23 mouse cellular contexts compared by ENCODE assay signal in the genomic region with DNA sequence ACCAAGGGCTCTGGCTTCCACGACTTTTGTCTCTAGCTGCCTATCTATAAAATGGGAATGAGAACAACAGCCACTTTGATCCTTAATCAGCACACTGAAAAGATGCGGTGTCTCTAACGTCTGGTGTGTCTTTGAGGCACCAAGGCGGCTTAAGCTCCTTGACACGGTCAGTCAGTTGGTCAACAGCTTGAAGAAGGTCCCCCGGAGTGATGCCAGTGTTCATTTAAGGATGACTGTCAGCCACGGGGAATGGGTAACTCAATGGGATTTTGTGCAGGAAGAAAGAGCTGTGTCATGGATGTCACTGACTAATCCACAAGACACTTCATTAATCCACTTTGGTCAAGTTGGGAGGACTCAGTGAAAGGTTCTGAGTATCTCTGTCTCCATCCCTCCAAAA.
DNase-seq lines count a peak whose midpoint lies in the region; ATAC-seq lines count a peak whose summit lies in the region.
"Had no signal": no experiment of that assay in that cellular context is flagged by ENCODE, and none has a peak within 500 bp of the region (broad histone marks: within the 10 kb centered on the region; RNA-seq: fewer than 3 reads in every experiment).

No protein-coding gene starts in this region.

- no peak for ATAC-seq in midbrain, embryonic 11.5 days (ENCODE audit: low FRiP score)
- ATAC-seq: forebrain, embryonic 15.5 days had no signal

- no peak overlapping the region for H3K27ac ChIP-seq in midbrain, embryonic 10.5 days (replicated peaks)
- no peak overlapping the region for H3K27ac ChIP-seq in midbrain, embryonic 11.5 days (ENCODE audit: low read depth, low read length)
- H3K27ac ChIP-seq: embryonic facial prominence, embryonic 10.5 days; embryonic facial prominence, embryonic 13.5 days; forebrain, embryonic 12.5 days; forebrain, embryonic 15.5 days; hindbrain, embryonic 12.5 days; hindbrain, embryonic 15.5 days had no signal

- no peak overlapping the region for H3K9ac ChIP-seq in midbrain, embryonic 11.5 days (ENCODE audit: low read length)
- H3K9ac ChIP-seq: embryonic facial prominence, embryonic 13.5 days; forebrain, embryonic 12.5 days; forebrain, embryonic 15.5 days; hindbrain, embryonic 12.5 days; hindbrain, embryonic 15.5 days had no signal

- H3K9me3 ChIP-seq in midbrain, embryonic 10.5 days (replicated peaks), result no peaks in the 10 kb centered on the region
- no peaks in the 10 kb centered on the region for H3K9me3 ChIP-seq in midbrain, embryonic 11.5 days (ENCODE audit: control insufficient read depth, low read length)
- H3K9me3 ChIP-seq: embryonic facial prominence, embryonic 10.5 days; embryonic facial prominence, embryonic 13.5 days; forebrain, embryonic 12.5 days; forebrain, embryonic 15.5 days; hindbrain, embryonic 12.5 days; hindbrain, embryonic 15.5 days had no signal

- no peak overlapping the region for H3K4me3 ChIP-seq in midbrain, embryonic 10.5 days
- no peak overlapping the region for H3K4me3 ChIP-seq in midbrain, embryonic 11.5 days (ENCODE audit: low read depth, low read length)
- H3K4me3 ChIP-seq: embryonic facial prominence, embryonic 10.5 days; embryonic facial prominence, embryonic 13.5 days; erythroblast, embryonic 14.5 days; forebrain, embryonic 12.5 days; forebrain, embryonic 15.5 days; hindbrain, embryonic 12.5 days; hindbrain, embryonic 15.5 days had no signal

- peak; percentile 32 for DNase-seq in midbrain, embryonic 10.5 days (ENCODE audit: low spot score)
- no peak for DNase-seq in midbrain, embryonic 11.5 days (ENCODE audit: low spot score, missing footprints)
- peak; percentile 20 for DNase-seq in testis, postnatal 10 days (ENCODE audit: low spot score)
- DNase-seq in testis, postnatal 14 days (ENCODE audit: low spot score), result no peak
- DNase-seq in thymus, postnatal 25 days, result peak; percentile 0
- no peak for DNase-seq in thymus, postnatal 0 days (ENCODE audit: low spot score)
- no peak for DNase-seq in layer of hippocampus, adult 9-11 months
- DNase-seq: adrenal gland, adult 2 months; adrenal gland, postnatal 14 days; cerebellum, adult 11-12 months; cerebellum, adult 8-10 months; cerebellum, postnatal 10 days; cerebellum, postnatal 36 days; embryo, embryonic 11 days; gastrocnemius, postnatal 25 days had no signal

- H3K36me3 ChIP-seq in midbrain, embryonic 10.5 days, result no peaks in the 10 kb centered on the region
- H3K36me3 ChIP-seq in midbrain, embryonic 11.5 days (ENCODE audit: control insufficient read depth, insufficient read depth, low read length), result no peaks in the 10 kb centered on the region
- H3K36me3 ChIP-seq: embryonic facial prominence, embryonic 10.5 days; embryonic facial prominence, embryonic 13.5 days; forebrain, embryonic 12.5 days; forebrain, embryonic 15.5 days; hindbrain, embryonic 12.5 days; hindbrain, embryonic 15.5 days had no signal

- no peak overlapping the region for H3K4me2 ChIP-seq in midbrain, embryonic 11.5 days
- H3K4me2 ChIP-seq: embryonic facial prominence, embryonic 13.5 days; forebrain, embryonic 12.5 days; forebrain, embryonic 15.5 days; heart, embryonic 11.5 days; hindbrain, embryonic 12.5 days; hindbrain, embryonic 15.5 days had no signal

- WGBS in midbrain, embryonic 10.5 days, result 41% methylated on average over 7 of the region's 7 CpGs
- 38% methylated on average over 7 of the region's 7 CpGs for WGBS in midbrain, embryonic 11.5 days

- H3K4me1 ChIP-seq in midbrain, embryonic 10.5 days, result peaks cover 19% of the 10 kb centered on the region
- peaks cover 2% of the 10 kb centered on the region; the same call in 1 of the 2 replicates for H3K4me1 ChIP-seq in midbrain, embryonic 11.5 days (ENCODE audit: control insufficient read depth, insufficient read depth, low read length)
- H3K4me1 ChIP-seq: hindbrain, embryonic 15.5 days had no signal

- H3K27me3 ChIP-seq in midbrain, embryonic 10.5 days (ENCODE audit: low read depth, poor library complexity, severe bottlenecking), result peaks cover 11% of the 10 kb centered on the region
- no peaks in the 10 kb centered on the region for H3K27me3 ChIP-seq in midbrain, embryonic 11.5 days (ENCODE audit: control insufficient read depth, insufficient read depth, low read length)
- H3K27me3 ChIP-seq: embryonic facial prominence, embryonic 13.5 days; forebrain, embryonic 12.5 days; forebrain, embryonic 15.5 days; hindbrain, embryonic 12.5 days; hindbrain, embryonic 15.5 days had no signal

Comparison
In these comparisons a context has a peak if more than half of its experiments do, and no peak if none do; other contexts are left out.
1. DNase-seq: peak in midbrain, embryonic 10.5 days (single experiment), testis, postnatal 10 days (single experiment) and thymus, postnatal 25 days (single experiment); none in midbrain, embryonic 11.5 days (single experiment), testis, postnatal 14 days (single experiment), thymus, postnatal 0 days (single experiment) and layer of hippocampus, adult 9-11 months (single experiment).